In genomic region chr19:44931454-44931759, GRCm38 (mm10) we compare ENCODE assay signal across 8 mouse cellular contexts. TPM values are rescaled to one million over a fixed set of nuclear protein-coding genes. Genes with fewer than 3 reads are reported as not detected.
DNase-seq lines count a peak whose midpoint lies in the region; ATAC-seq lines count a peak whose summit lies in the region.

No protein-coding gene starts in this region.

- peak overlapping the region; percentile 100 for H3K4me3 ChIP-seq in megakaryocyte, embryonic 14.5 days (replicated peaks)

- peaks cover 45% of the 10 kb centered on the region for H3K4me1 ChIP-seq in megakaryocyte, embryonic 14.5 days

- H3K36me3 ChIP-seq in megakaryocyte, embryonic 14.5 days (replicated peaks; ENCODE audit: low read length): peaks cover 29% of the 10 kb centered on the region

- peak; percentile 94 for DNase-seq in adipocyte (ENCODE audit: low spot score)
- peak; percentile 87 for DNase-seq in embryo, embryonic 10 days (ENCODE audit: low spot score)
- peak; percentile 84 for DNase-seq in gastrocnemius, postnatal 10 days
- peak; percentile 69 to 85 for DNase-seq in left cerebral cortex, adult 9 months (ENCODE audit: low spot score in 2 of 2)
- peak; percentile 85 to 88 for DNase-seq in right cerebral cortex, adult 2 months (ENCODE audit: low spot score in 2 of 2)
- DNase-seq in urinary bladder, postnatal 14 days (ENCODE audit: low spot score): peak; percentile 88

- ATAC-seq in inflammation-experienced regulatory T-cells, adult 6 months: peak; percentile 60

- H3K9me3 ChIP-seq in megakaryocyte, embryonic 14.5 days: no peaks in the 10 kb centered on the region

- no peaks in the 10 kb centered on the region for H3K27me3 ChIP-seq in megakaryocyte, embryonic 14.5 days (replicated peaks)

RNA-seq across cellular contexts. Expression of gene Slf2, which starts 0.5 kb away (rescaled TPM):
- 10 to 100 TPM; 22.4 to 28.4 TPM for total RNA-seq in gastrocnemius, postnatal 10 days (2021)
- polyA plus RNA-seq in inflammation-experienced regulatory T-cells, adult 6 months (2017; shearing (Covaris generic)): 10 to 100 TPM; 24.9 to 27.0 (median 25.0) TPM
- 5.7 and 9.2 TPM in 2 replicates for polyA plus RNA-seq in megakaryocyte, embryonic 14.5 days (2012; ENCODE audit: insufficient read depth, low replicate concordance)

RNA-seq across cellular contexts. Expression of gene Sema4g, which starts 57.5 kb away (rescaled TPM):
- total RNA-seq in gastrocnemius, postnatal 10 days (2021): 1 to 10 TPM; 1.6 TPM
- polyA plus RNA-seq in inflammation-experienced regulatory T-cells, adult 6 months (2017; shearing (Covaris generic)): under 1 TPM in 1 of 3 experiments, not detected in 2; 0.08 TPM
- 0.53 TPM in 1 of 2 replicates, not detected in the other for polyA plus RNA-seq in megakaryocyte, embryonic 14.5 days (2012; ENCODE audit: insufficient read depth, low replicate concordance)

Comparison
In these comparisons a context has a peak if more than half of its experiments do, and no peak if none do; other contexts are left out.
1. Peak in every context shown above with its lines: DNase-seq, ATAC-seq and H3K4me3 ChIP-seq.